Mouse (Mus musculus): ENCODE data around the gene Olfr374. TPM values are rescaled to one million over a fixed set of nuclear protein-coding genes. Genes with fewer than 3 reads are reported as not detected.

Olfr374 gene
- polyA plus RNA-seq, 1 experiment from 2014 or later: not detected

GRCm38 (mm10) chr8:72143256-72143824 lies 36.5 kb downstream of the Olfr374 start:
- no peaks in the 10 kb centered on the region for H3K9me3 ChIP-seq
- H3K27me3 ChIP-seq (ENCODE audit: insufficient read depth, poor library complexity, severe bottlenecking): no peaks in the 10 kb centered on the region
- no peak overlapping the region for H3K27ac ChIP-seq
- 84% methylated on average over 13 of the region's 13 CpGs for WGBS
- H3K36me3 ChIP-seq: peaks cover 100% of the 10 kb centered on the region
- H3K4me3 ChIP-seq: no peak overlapping the region
- DNase-seq (ENCODE audit: low spot score): peak; percentile 43
- peaks cover 26% of the 10 kb centered on the region for H3K4me1 ChIP-seq

- H3K4me3 ChIP-seq: no peak overlapping the region
- H3K9me3 ChIP-seq: no peaks in the 10 kb centered on the region
- H3K36me3 ChIP-seq: peaks cover 97% of the 10 kb centered on the region
- peak; percentile 58 for DNase-seq (ENCODE audit: low spot score)
- WGBS: 73% methylated on average over 5 of the region's 5 CpGs
- H3K4me1 ChIP-seq: peaks cover 23% of the 10 kb centered on the region
- no peak overlapping the region for H3K27ac ChIP-seq
- no peaks in the 10 kb centered on the region for H3K27me3 ChIP-seq (ENCODE audit: insufficient read depth, poor library complexity, severe bottlenecking)
Measured at GRCm38 (mm10) chr8:72144345-72144975, 37.6 kb downstream of the Olfr374 start.

GRCm38 (mm10) chr8:72145511-72145910 lies 38.7 kb downstream of the Olfr374 start:
- Histone ChIP-seq H3K27ac (no peak overlapping the region), H3K9me3 (no peaks in the 10 kb centered on the region), H3K36me3 (peaks cover 97% of the 10 kb centered on the region), H3K4me3 (no peak overlapping the region), H3K27me3 (ENCODE audit: insufficient read depth, poor library complexity, severe bottlenecking) (no peaks in the 10 kb centered on the region), H3K4me1 (peaks cover 23% of the 10 kb centered on the region)
- WGBS: 80% methylated on average over 3 of the region's 3 CpGs
- no peak for DNase-seq (ENCODE audit: low spot score)

- DNase-seq (ENCODE audit: low spot score): no peak
- peaks cover 23% of the 10 kb centered on the region for H3K4me1 ChIP-seq
- H3K36me3 ChIP-seq: peaks cover 97% of the 10 kb centered on the region
- H3K27ac ChIP-seq: no peak overlapping the region
- WGBS: 78% methylated on average over 1 of the region's 1 CpGs
- H3K27me3 ChIP-seq (ENCODE audit: insufficient read depth, poor library complexity, severe bottlenecking): no peaks in the 10 kb centered on the region
- no peak overlapping the region for H3K4me3 ChIP-seq
- H3K9me3 ChIP-seq: no peaks in the 10 kb centered on the region
Measured at GRCm38 (mm10) chr8:72146056-72146455, 39.2 kb downstream of the Olfr374 start.

GRCm38 (mm10) chr8:72146556-72146955 lies 39.7 kb downstream of the Olfr374 start:
- no peak for DNase-seq (ENCODE audit: low spot score)
- Histone ChIP-seq H3K36me3 (peaks cover 97% of the 10 kb centered on the region), H3K9me3 (no peaks in the 10 kb centered on the region), H3K4me3 (no peak overlapping the region), H3K4me1 (peaks cover 23% of the 10 kb centered on the region), H3K27ac (no peak overlapping the region), H3K27me3 (ENCODE audit: insufficient read depth, poor library complexity, severe bottlenecking) (no peaks in the 10 kb centered on the region)
- 91% methylated on average over 3 of the region's 3 CpGs for WGBS

GRCm38 (mm10) chr8:72147266-72147665 lies 40.4 kb downstream of the Olfr374 start:
- no peak for DNase-seq (ENCODE audit: low spot score)
- no peaks in the 10 kb centered on the region for H3K9me3 ChIP-seq
- H3K36me3 ChIP-seq: peaks cover 97% of the 10 kb centered on the region
- no peak overlapping the region; the same call in 1 of the 2 replicates for H3K27ac ChIP-seq
- no peaks in the 10 kb centered on the region for H3K27me3 ChIP-seq (ENCODE audit: insufficient read depth, poor library complexity, severe bottlenecking)
- WGBS: 27% methylated on average over 2 of the region's 2 CpGs
- H3K4me1 ChIP-seq: peaks cover 23% of the 10 kb centered on the region
- H3K4me3 ChIP-seq: no peak overlapping the region

GRCm38 (mm10) chr8:72149056-72149455 lies 42.2 kb downstream of the Olfr374 start:
- WGBS: 64% methylated on average over 1 of the region's 1 CpGs

GRCm38 (mm10) chr8:72151418-72152078 lies 44.7 kb downstream of the Olfr374 start:
- H3K9me3 ChIP-seq: no peaks in the 10 kb centered on the region
- no peak for DNase-seq (ENCODE audit: low spot score)
- peaks cover 71% of the 10 kb centered on the region for H3K36me3 ChIP-seq
- peaks cover 12% of the 10 kb centered on the region for H3K4me1 ChIP-seq
- H3K27me3 ChIP-seq (ENCODE audit: insufficient read depth, poor library complexity, severe bottlenecking): no peaks in the 10 kb centered on the region
- no peak overlapping the region for H3K27ac ChIP-seq
- H3K4me3 ChIP-seq: no peak overlapping the region
- WGBS: 79% methylated on average over 3 of the region's 3 CpGs

More at GRCm38 (mm10) chr8:72149056-72149455, 42.2 kb downstream of the Olfr374 start:
- Histone ChIP-seq H3K4me1 (peaks cover 23% of the 10 kb centered on the region), H3K27ac (no peak overlapping the region), H3K9me3 (no peaks in the 10 kb centered on the region), H3K27me3 (ENCODE audit: insufficient read depth, poor library complexity, severe bottlenecking) (no peaks in the 10 kb centered on the region), H3K36me3 (peaks cover 96% of the 10 kb centered on the region), H3K4me3 (no peak overlapping the region)
- no peak for DNase-seq (ENCODE audit: low spot score)

GRCm38 (mm10) chr8:72153382-72153781 lies 46.5 kb downstream of the Olfr374 start:
- Histone ChIP-seq H3K4me1 (no peaks in the 10 kb centered on the region), H3K27me3 (ENCODE audit: insufficient read depth, poor library complexity, severe bottlenecking) (no peaks in the 10 kb centered on the region), H3K4me3 (no peak overlapping the region), H3K9me3 (no peaks in the 10 kb centered on the region), H3K36me3 (peaks cover 54% of the 10 kb centered on the region), H3K27ac (no peak overlapping the region)
- no peak for DNase-seq (ENCODE audit: low spot score)

- Histone ChIP-seq H3K27me3 (ENCODE audit: insufficient read depth, poor library complexity, severe bottlenecking) (no peaks in the 10 kb centered on the region), H3K27ac (no peak overlapping the region), H3K9me3 (no peaks in the 10 kb centered on the region), H3K4me3 (no peak overlapping the region), H3K36me3 (peaks cover 13% of the 10 kb centered on the region; the same call in 1 of the 2 replicates), H3K4me1 (peaks cover 19% of the 10 kb centered on the region)
- 86% methylated on average over 2 of the region's 2 CpGs for WGBS
- no peak for DNase-seq (ENCODE audit: low spot score)
Measured at GRCm38 (mm10) chr8:72158096-72158495, 51.3 kb downstream of the Olfr374 start.

GRCm38 (mm10) chr8:72158726-72159125 lies 51.9 kb downstream of the Olfr374 start:
- Histone ChIP-seq H3K27ac (no peak overlapping the region), H3K9me3 (no peaks in the 10 kb centered on the region), H3K4me3 (no peak overlapping the region), H3K4me1 (peaks cover 19% of the 10 kb centered on the region), H3K27me3 (ENCODE audit: insufficient read depth, poor library complexity, severe bottlenecking) (no peaks in the 10 kb centered on the region), H3K36me3 (peaks cover 11% of the 10 kb centered on the region; the same call in 1 of the 2 replicates)
- DNase-seq (ENCODE audit: low spot score): no peak
- WGBS: 77% methylated on average over 3 of the region's 3 CpGs

GRCm38 (mm10) chr8:72160007-72160406 lies 53.2 kb downstream of the Olfr374 start:
- WGBS: 60% methylated on average over 3 of the region's 3 CpGs
- no peaks in the 10 kb centered on the region for H3K27me3 ChIP-seq (ENCODE audit: insufficient read depth, poor library complexity, severe bottlenecking)
- H3K4me1 ChIP-seq: peaks cover 19% of the 10 kb centered on the region
- peaks cover 19% of the 10 kb centered on the region for H3K36me3 ChIP-seq
- DNase-seq (ENCODE audit: low spot score): no peak
- peak overlapping the region; percentile 94 for H3K4me3 ChIP-seq
- peak overlapping the region; percentile 91 for H3K27ac ChIP-seq
- no peaks in the 10 kb centered on the region for H3K9me3 ChIP-seq

All from heart, embryonic 10.5 days (tissue).